Mouse (Mus musculus): Measurements from ENCODE around the gene Adamts9. TPM values are rescaled to one million over a fixed set of nuclear protein-coding genes. Genes with fewer than 3 reads are reported as not detected.

Gene Adamts9
- polyA plus RNA-seq (2012; rRNA removed) = 12.4 and 16.3 TPM in 2 replicates

- DNase-seq (ENCODE audit: low read depth) = no peak
Measured at GRCm38 (mm10) chr6:92943057-92943781, at the start of gene Adamts9. Adamts9 (minus strand) TSS chr6:92943492.

GRCm38 (mm10) chr6:92991616-92992015 lies 48.3 kb upstream of the Adamts9 start:
- no peak for DNase-seq (ENCODE audit: low read depth)

- no peak for DNase-seq (ENCODE audit: low read depth)
Measured at GRCm38 (mm10) chr6:92988620-92988998, 45.3 kb upstream of the Adamts9 start.

- no peak for DNase-seq (ENCODE audit: low read depth)
Measured at GRCm38 (mm10) chr6:92987846-92988619, 44.7 kb upstream of the Adamts9 start.

DNA sequence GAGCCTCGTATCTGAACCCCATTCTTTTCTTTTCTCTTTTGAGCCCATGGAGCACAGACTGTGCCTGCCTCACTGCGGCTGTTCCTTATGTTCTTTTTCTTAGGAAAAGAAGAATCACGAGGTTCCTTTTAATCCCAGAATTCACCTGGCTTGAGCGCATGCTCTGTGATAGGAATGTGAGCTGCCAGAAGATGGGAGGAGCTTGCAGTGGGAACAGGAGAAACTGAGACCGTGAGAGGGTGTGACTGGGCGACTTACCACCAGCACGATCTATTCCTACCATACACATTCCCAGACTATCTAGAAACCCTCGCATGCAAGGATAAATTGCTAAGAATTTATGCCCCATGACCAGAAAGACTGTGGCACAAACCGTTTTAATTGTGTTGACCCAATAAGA lies 44.1 kb upstream of the Adamts9 start:
- DNase-seq (ENCODE audit: low read depth) = no peak

DNA sequence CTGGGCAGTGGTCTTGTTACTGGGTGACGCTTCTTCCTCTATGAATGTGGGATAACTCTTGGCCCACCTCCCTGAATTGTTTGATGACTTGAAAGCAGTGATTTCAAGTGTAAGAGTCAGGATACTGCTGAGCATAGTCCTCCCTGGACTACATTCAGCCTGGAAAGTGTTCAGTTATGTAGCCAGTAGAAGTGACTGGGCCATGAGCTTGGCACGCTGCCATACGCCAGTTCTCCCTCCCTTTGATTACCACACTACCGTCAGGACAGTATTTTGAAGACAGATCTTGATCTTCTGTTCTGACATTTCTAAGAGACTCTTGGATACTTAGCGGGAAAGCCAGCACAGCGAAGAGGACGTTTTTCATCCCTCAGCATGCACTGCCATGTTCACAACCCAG lies 40.1 kb upstream of the Adamts9 start:
- no peak for DNase-seq (ENCODE audit: low read depth)

DNA sequence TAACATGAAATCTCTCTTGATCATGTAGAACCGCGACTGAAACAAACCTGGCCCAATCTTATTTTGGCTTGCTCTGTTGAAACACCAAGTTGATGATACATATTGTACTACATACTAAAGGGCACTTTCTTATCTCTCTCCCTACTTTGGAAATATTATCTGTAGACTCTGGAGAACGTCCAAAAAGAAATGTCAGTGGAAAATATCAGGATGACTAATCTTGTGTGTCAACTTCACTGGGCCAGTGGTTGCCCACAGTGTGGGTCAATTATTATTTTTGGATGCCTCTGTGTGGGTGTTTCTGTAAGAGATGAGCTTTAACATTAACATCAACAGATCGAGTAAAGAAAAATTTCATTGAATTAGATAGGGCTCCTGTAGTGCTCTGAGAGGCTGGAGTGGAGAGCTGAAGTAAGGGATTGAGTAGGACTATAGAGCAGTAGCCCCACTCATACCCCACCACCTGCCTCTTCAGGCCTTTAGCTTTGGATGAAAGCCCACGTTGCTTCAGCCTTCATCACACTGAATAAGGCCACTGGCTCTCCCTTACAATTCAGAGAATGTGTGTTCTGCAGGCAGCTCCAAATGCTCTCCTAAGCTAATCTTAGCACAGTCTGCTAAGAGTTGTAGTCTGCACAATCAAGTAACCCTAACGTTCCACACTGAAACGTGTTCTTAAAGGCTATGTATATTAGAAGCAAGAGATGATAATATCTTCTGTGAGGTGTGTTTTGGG lies 38.3 kb upstream of the Adamts9 start:
- DNase-seq (ENCODE audit: low read depth) = no peak

GRCm38 (mm10) chr6:92973340-92973739 lies 30.0 kb upstream of the Adamts9 start:
- DNase-seq (ENCODE audit: low read depth) = no peak

DNA sequence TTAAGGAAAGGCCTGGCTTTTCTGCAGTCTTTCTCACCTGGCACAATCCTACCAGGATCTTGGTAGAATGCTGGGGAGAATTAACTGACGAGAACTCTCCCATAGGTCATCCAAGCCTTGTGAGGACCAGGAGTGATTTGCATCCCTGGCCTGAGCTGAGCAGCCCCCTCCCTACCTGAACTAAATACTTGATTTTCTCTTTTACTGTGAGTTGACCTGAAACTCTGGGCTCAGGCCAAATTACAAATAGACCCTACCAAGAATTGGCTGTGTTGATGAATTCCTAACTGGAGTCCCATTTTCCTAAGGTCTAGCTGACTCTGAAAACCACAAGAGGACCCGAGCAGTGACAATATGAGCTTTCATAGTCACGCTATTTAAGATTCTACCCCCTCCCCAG lies 25.4 kb upstream of the Adamts9 start:
- no peak for DNase-seq (ENCODE audit: low read depth)

DNA sequence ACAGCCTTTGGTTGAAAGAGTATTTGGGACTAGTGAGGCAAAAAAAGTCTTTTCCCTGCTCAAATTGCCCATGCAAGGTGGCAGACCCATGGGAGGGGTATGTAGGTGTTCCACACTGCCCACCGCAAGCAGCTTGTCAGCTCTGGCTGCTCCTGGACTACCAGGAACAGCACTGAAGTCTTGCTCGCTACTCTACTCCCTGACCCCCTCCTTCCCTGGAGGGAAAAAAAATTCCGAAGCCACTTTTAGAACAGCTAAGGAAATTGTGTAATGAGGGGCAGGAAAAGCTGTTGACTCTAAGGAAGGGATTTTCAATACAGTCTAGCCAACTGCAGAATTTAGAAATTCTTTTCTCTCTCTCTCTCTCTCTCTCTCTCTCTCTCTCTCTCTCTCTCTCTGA lies 24.9 kb upstream of the Adamts9 start:
- no peak for DNase-seq (ENCODE audit: low read depth)

DNA sequence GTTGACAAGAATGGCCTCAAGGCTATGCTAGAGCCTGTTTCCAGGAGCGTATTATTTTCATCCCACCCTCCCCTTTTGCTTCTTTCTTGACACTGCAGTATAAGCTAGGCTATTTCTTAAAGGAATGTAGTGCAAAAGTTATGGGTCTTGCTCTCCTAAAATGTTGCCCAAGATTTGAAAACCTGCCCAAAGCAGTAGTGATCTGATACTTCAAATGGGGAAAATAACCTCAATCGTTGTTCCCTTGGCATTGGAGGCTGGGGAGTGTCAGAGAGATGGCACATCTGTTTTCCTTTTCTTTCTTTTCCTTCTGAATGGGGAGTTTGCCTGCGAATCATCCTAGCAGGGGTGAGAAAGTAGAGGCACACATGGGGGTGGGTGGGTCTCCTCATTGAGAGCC lies 19.7 kb upstream of the Adamts9 start:
- DNase-seq (ENCODE audit: low read depth) = no peak

- DNase-seq (ENCODE audit: low read depth) = no peak
Measured at GRCm38 (mm10) chr6:92960997-92961396, 17.7 kb upstream of the Adamts9 start.

GRCm38 (mm10) chr6:92959416-92959815 lies 16.1 kb upstream of the Adamts9 start:
- no peak for DNase-seq (ENCODE audit: low read depth)

DNA sequence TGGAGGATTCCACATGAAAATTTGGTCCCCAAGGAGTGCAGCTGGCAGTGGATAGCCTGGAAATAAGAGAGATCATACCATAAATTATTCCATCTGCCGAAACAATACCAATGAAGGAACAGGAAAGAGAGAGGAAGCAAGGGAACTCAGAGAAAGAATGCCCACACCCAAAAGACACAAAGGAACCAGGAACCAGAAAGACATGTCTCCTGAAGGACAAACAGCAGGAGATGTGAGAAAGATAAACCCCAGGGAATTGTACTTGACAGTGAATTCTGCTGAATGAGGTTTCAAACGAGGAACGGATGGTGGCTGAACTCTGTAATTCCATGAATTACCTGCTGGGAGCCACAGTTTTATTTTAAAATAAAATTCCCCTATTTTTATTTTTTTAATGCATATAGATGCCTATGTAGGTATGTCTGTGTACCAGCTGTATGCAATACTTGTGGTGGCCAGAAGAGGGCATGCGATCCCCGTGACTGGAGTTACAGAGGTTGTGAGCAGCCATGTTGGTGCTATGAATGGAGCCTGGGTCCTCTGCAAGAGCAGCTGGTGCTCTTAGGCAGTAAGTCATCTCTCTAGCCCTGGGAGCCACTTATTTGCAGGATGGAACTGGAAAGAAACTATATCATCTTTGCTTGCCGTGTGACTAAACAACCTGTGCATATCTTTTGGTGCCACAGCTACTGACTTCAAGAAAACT lies 4.2 kb upstream of the Adamts9 start:
- DNase-seq (ENCODE audit: low read depth) = no peak

DNA sequence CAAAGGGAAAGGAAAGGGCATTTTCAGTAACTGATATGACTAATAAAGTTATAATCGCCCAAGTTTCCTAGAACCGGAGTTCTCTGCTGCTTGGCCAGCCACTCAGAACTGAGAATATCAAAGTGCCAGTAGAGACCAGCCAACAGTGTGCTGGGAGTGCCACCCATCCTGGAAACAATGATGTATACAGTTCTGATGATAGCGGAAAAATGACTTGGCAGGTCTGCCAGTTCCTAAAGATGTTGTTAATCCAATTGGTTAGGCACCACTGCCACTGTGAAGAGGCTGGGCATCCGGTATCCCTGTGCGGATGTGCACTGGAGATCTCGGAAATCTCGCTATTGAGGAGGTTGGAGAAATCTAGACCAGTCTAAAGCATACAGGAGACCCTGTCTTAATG lies 1.4 kb upstream of the Adamts9 start:
- no peak for DNase-seq (ENCODE audit: low read depth)

GRCm38 (mm10) chr6:92944048-92944685 lies 875 bp upstream of the Adamts9 start:
- DNase-seq (ENCODE audit: low read depth) = no peak

GRCm38 (mm10) chr6:92941756-92942420 lies 1.4 kb downstream of the Adamts9 start:
- no peak for DNase-seq (ENCODE audit: low read depth)

DNA sequence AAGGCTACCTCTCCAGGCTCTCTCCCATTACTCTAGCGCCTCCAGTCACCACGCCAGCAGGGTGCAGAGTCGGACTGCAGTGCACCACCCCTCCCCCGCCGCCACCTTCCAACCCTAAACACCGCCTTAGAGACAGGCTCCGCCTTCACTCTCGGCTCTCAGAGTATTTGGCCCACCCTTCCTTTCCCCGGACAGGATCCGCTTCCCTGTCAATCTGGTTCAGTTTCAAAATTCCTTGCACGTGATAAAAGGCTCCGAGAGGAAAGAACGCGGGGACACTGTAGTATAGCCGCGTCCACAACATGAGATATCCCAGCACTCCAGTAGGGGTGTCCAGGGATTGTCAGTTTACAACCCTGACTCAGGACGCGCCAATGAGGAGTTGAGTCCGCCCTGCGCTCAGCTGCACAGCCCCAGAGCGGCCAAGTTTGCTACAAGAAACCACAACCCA lies 2.0 kb downstream of the Adamts9 start:
- peak; percentile 44 for DNase-seq (ENCODE audit: low read depth)

- no peak for DNase-seq (ENCODE audit: low read depth)
Measured at GRCm38 (mm10) chr6:92940191-92941131, 2.8 kb downstream of the Adamts9 start.

GRCm38 (mm10) chr6:92928261-92928660 lies 15.0 kb downstream of the Adamts9 start:
- no peak for DNase-seq (ENCODE audit: low read depth)
